Mouse (Mus musculus): ENCODE measurements around the gene Olfr768. TPM values are rescaled to one million over a fixed set of nuclear protein-coding genes. Genes with fewer than 3 reads are reported as not detected.
"Not testable (repeated sequence)": the region's sequence is repeated elsewhere in the genome, so short reads cannot be mapped to it uniquely, and the experiment has no call there.

The Olfr768 gene
- polyA plus RNA-seq (2015; fragmentation: Nextera tagmentation; extraction: Ambion mirVana): not detected in 2 replicates

- H3K27me3 ChIP-seq (replicated peaks): no peaks in the 10 kb centered on the region
- H3K27ac ChIP-seq (replicated peaks): no peak within 1 kb of the TSS
- H3K4me3 ChIP-seq (replicated peaks): no peak within 1 kb of the TSS
- no peak within 1 kb of the TSS for H3K4me2 ChIP-seq
- ATAC-seq (ENCODE audit: low FRiP score): no peak
- H3K4me1 ChIP-seq: no peaks in the 10 kb centered on the region
- H3K36me3 ChIP-seq: no peaks in the 10 kb centered on the region
- no peak within 1 kb of the TSS for H3K9ac ChIP-seq (replicated peaks)
- 87% methylated on average over 1 of the region's 1 CpGs for WGBS
- H3K9me3 ChIP-seq (replicated peaks): no peaks in the 10 kb centered on the region
These were observed at the start of gene Olfr768 for GRCm38 (mm10) chr10:129099275-129099674. Gene Olfr768, minus strand, starts transcription at chr10:129099375.

GRCm38 (mm10) chr10:129138898-129139297 is 39.7 kb upstream of the Olfr768 start, which contains the start of gene Olfr770:
Gene Olfr770, minus strand, starts transcription at chr10:129138998.
- ATAC-seq (ENCODE audit: low FRiP score): no peak
- Histone ChIP-seq H3K9ac (replicated peaks) (no peak within 1 kb of the TSS), H3K4me2 (no peak within 1 kb of the TSS), H3K27ac (replicated peaks) (no peak within 1 kb of the TSS), H3K9me3 (replicated peaks) (no peaks in the 10 kb centered on the region), H3K4me1 (no peaks in the 10 kb centered on the region), H3K36me3 (no peaks in the 10 kb centered on the region), H3K4me3 (replicated peaks) (no peak within 1 kb of the TSS), H3K27me3 (replicated peaks) (no peaks in the 10 kb centered on the region)
- WGBS: 72% methylated on average over 2 of the region's 2 CpGs

GRCm38 (mm10) chr10:129117761-129118160 is 18.6 kb upstream of the Olfr768 start, which contains the start of gene Olfr769:
Gene Olfr769, minus strand, starts transcription at chr10:129117861.
- Histone ChIP-seq H3K4me1 (no peaks in the 10 kb centered on the region), H3K27me3 (replicated peaks) (no peaks in the 10 kb centered on the region), H3K9ac (replicated peaks) (no peak within 1 kb of the TSS), H3K27ac (replicated peaks) (no peak within 1 kb of the TSS), H3K4me3 (replicated peaks) (no peak within 1 kb of the TSS), H3K36me3 (no peaks in the 10 kb centered on the region), H3K9me3 (replicated peaks) (no peaks in the 10 kb centered on the region), H3K4me2 (no peak within 1 kb of the TSS)
- no peak for ATAC-seq (ENCODE audit: low FRiP score)
- 97% methylated on average over 2 of the region's 2 CpGs for WGBS

- no peak overlapping the region for H3K27ac ChIP-seq (replicated peaks)
- 94% methylated on average over 3 of the region's 3 CpGs for WGBS
These were observed 16.0 kb upstream of the Olfr768 start for GRCm38 (mm10) chr10:129115146-129115545.

GRCm38 (mm10) chr10:129101231-129101630 is 2.1 kb upstream of the Olfr768 start:
- no peak overlapping the region for H3K4me3 ChIP-seq (replicated peaks)
- no peak overlapping the region for H3K9ac ChIP-seq (replicated peaks)
- ATAC-seq (ENCODE audit: low FRiP score): no peak
- H3K4me1 ChIP-seq: no peaks in the 10 kb centered on the region
- H3K27me3 ChIP-seq (replicated peaks): no peaks in the 10 kb centered on the region
- no peaks in the 10 kb centered on the region for H3K9me3 ChIP-seq (replicated peaks)
- WGBS: 51% methylated on average over 3 of the region's 3 CpGs
- H3K27ac ChIP-seq (replicated peaks): no peak overlapping the region
- no peak overlapping the region for H3K4me2 ChIP-seq
- H3K36me3 ChIP-seq: no peaks in the 10 kb centered on the region

More at GRCm38 (mm10) chr10:129115146-129115545, 16.0 kb upstream of the Olfr768 start:
- Histone ChIP-seq H3K4me2 (no peak overlapping the region), H3K9me3 (replicated peaks) (no peaks in the 10 kb centered on the region), H3K4me3 (replicated peaks) (no peak overlapping the region), H3K4me1 (no peaks in the 10 kb centered on the region), H3K36me3 (no peaks in the 10 kb centered on the region), H3K27me3 (replicated peaks) (no peaks in the 10 kb centered on the region), H3K9ac (replicated peaks) (no peak overlapping the region)
- no peak for ATAC-seq (ENCODE audit: low FRiP score)

- H3K4me1 ChIP-seq; H3K9me3 ChIP-seq (replicated peaks); ATAC-seq (ENCODE audit: low FRiP score): not testable (repeated sequence)
These were observed 16.4 kb downstream of the Olfr768 start, which contains the start of gene Olfr767 for GRCm38 (mm10) chr10:129082810-129083209. Gene Olfr767, minus strand, starts transcription at chr10:129082910.

GRCm38 (mm10) chr10:129068877-129069276 is 30.3 kb downstream of the Olfr768 start, which contains the start of gene Olfr766-ps1:
Gene Olfr766-ps1, minus strand, starts transcription at chr10:129068977.
- Histone ChIP-seq H3K9ac (replicated peaks) (no peak within 1 kb of the TSS), H3K27ac (replicated peaks) (no peak within 1 kb of the TSS), H3K4me1 (no peaks in the 10 kb centered on the region), H3K9me3 (replicated peaks) (no peaks in the 10 kb centered on the region), H3K4me3 (replicated peaks) (no peak within 1 kb of the TSS), H3K27me3 (replicated peaks) (no peaks in the 10 kb centered on the region), H3K36me3 (no peaks in the 10 kb centered on the region), H3K4me2 (no peak within 1 kb of the TSS)
- no peak for ATAC-seq (ENCODE audit: low FRiP score)
- WGBS: 87% methylated on average over 2 of the region's 2 CpGs

More at GRCm38 (mm10) chr10:129082810-129083209, 16.4 kb downstream of the Olfr768 start, which contains the start of gene Olfr767:
- not testable (repeated sequence) for H3K27ac ChIP-seq (replicated peaks); H3K9ac ChIP-seq (replicated peaks); H3K4me3 ChIP-seq (replicated peaks); H3K27me3 ChIP-seq (replicated peaks); H3K4me2 ChIP-seq; H3K36me3 ChIP-seq

GRCm38 (mm10) chr10:129049898-129050297 is 49.3 kb downstream of the Olfr768 start, which contains the start of gene Olfr765:
Gene Olfr765, minus strand, starts transcription at chr10:129049998.
- H3K27me3 ChIP-seq (replicated peaks); H3K4me1 ChIP-seq; H3K36me3 ChIP-seq; H3K4me3 ChIP-seq (replicated peaks); H3K4me2 ChIP-seq; ATAC-seq (ENCODE audit: low FRiP score); H3K9ac ChIP-seq (replicated peaks); H3K9me3 ChIP-seq (replicated peaks); H3K27ac ChIP-seq (replicated peaks): not testable (repeated sequence)

Other genes with a start within 250 kb of the Olfr768 start
- gene Gdf11, start 207.7 kb downstream of the Olfr768 start, polyA plus RNA-seq (2015; fragmentation: Nextera tagmentation; extraction: Ambion mirVana): 6.8 and 9.0 TPM in 2 replicates
- gene Cd63, start 198.4 kb downstream of the Olfr768 start, polyA plus RNA-seq (2015; fragmentation: Nextera tagmentation; extraction: Ambion mirVana): 254 and 295 TPM in 2 replicates
- 15.7 and 19.8 TPM in 2 replicates for gene Rdh5, start 176.5 kb downstream of the Olfr768 start, polyA plus RNA-seq (2015; fragmentation: Nextera tagmentation; extraction: Ambion mirVana)
- 248 and 265 TPM in 2 replicates for gene Bloc1s1, start 175.3 kb downstream of the Olfr768 start, polyA plus RNA-seq (2015; fragmentation: Nextera tagmentation; extraction: Ambion mirVana)
- 7.2 and 8.8 TPM in 2 replicates for gene Itga7, start 165.6 kb downstream of the Olfr768 start, polyA plus RNA-seq (2015; fragmentation: Nextera tagmentation; extraction: Ambion mirVana)
- gene Mettl7b, start 138.4 kb downstream of the Olfr768 start, polyA plus RNA-seq (2015; fragmentation: Nextera tagmentation; extraction: Ambion mirVana): 0.19 TPM in 1 of 2 replicates, not detected in the other
- gene Olfr9, start 109.9 kb downstream of the Olfr768 start, polyA plus RNA-seq (2015; fragmentation: Nextera tagmentation; extraction: Ambion mirVana): not detected in 2 replicates
- gene Olfr763, start 88.6 kb downstream of the Olfr768 start, polyA plus RNA-seq (2015; fragmentation: Nextera tagmentation; extraction: Ambion mirVana): not detected in 2 replicates
- gene Olfr764-ps1, start 59.5 kb downstream of the Olfr768 start, polyA plus RNA-seq (2015; fragmentation: Nextera tagmentation; extraction: Ambion mirVana): not detected in 2 replicates
- gene Olfr765, start 49.4 kb downstream of the Olfr768 start, polyA plus RNA-seq (2015; fragmentation: Nextera tagmentation; extraction: Ambion mirVana): not detected in 2 replicates
- gene Olfr766-ps1, start 30.4 kb downstream of the Olfr768 start, polyA plus RNA-seq (2015; fragmentation: Nextera tagmentation; extraction: Ambion mirVana): not detected in 2 replicates
- gene Olfr767, start 16.5 kb downstream of the Olfr768 start, polyA plus RNA-seq (2015; fragmentation: Nextera tagmentation; extraction: Ambion mirVana): not detected in 2 replicates
- not detected in 2 replicates for gene Olfr769, start 18.5 kb upstream of the Olfr768 start, polyA plus RNA-seq (2015; fragmentation: Nextera tagmentation; extraction: Ambion mirVana)
- not detected in 2 replicates for gene Olfr770, start 39.6 kb upstream of the Olfr768 start, polyA plus RNA-seq (2015; fragmentation: Nextera tagmentation; extraction: Ambion mirVana)
- gene Olfr771, start 65.4 kb upstream of the Olfr768 start, polyA plus RNA-seq (2015; fragmentation: Nextera tagmentation; extraction: Ambion mirVana): not detected in 2 replicates
- gene Olfr772, start 78.5 kb upstream of the Olfr768 start, polyA plus RNA-seq (2015; fragmentation: Nextera tagmentation; extraction: Ambion mirVana): not detected in 2 replicates
- not detected in 2 replicates for gene Olfr773, start 88.0 kb upstream of the Olfr768 start, polyA plus RNA-seq (2015; fragmentation: Nextera tagmentation; extraction: Ambion mirVana)
- not detected in 2 replicates for gene Olfr774, start 136.8 kb upstream of the Olfr768 start, polyA plus RNA-seq (2015; fragmentation: Nextera tagmentation; extraction: Ambion mirVana)
- gene Olfr775, start 149.0 kb upstream of the Olfr768 start, polyA plus RNA-seq (2015; fragmentation: Nextera tagmentation; extraction: Ambion mirVana): not detected in 2 replicates
- not detected in 2 replicates for gene Olfr776, start 159.8 kb upstream of the Olfr768 start, polyA plus RNA-seq (2015; fragmentation: Nextera tagmentation; extraction: Ambion mirVana)
- gene Olfr777, start 172.1 kb upstream of the Olfr768 start, polyA plus RNA-seq (2015; fragmentation: Nextera tagmentation; extraction: Ambion mirVana): not detected in 2 replicates
- gene Olfr780, start 218.7 kb upstream of the Olfr768 start, polyA plus RNA-seq (2015; fragmentation: Nextera tagmentation; extraction: Ambion mirVana): not detected in 2 replicates
- not detected in 2 replicates for gene Olfr781, start 229.5 kb upstream of the Olfr768 start, polyA plus RNA-seq (2015; fragmentation: Nextera tagmentation; extraction: Ambion mirVana)
- gene Olfr782, start 249.5 kb upstream of the Olfr768 start, polyA plus RNA-seq (2015; fragmentation: Nextera tagmentation; extraction: Ambion mirVana): not detected in 2 replicates

All from neural tube, embryonic 15.5 days (tissue).